Comparison of ENCODE assay signal across 10 mouse cellular contexts in the genomic region with DNA sequence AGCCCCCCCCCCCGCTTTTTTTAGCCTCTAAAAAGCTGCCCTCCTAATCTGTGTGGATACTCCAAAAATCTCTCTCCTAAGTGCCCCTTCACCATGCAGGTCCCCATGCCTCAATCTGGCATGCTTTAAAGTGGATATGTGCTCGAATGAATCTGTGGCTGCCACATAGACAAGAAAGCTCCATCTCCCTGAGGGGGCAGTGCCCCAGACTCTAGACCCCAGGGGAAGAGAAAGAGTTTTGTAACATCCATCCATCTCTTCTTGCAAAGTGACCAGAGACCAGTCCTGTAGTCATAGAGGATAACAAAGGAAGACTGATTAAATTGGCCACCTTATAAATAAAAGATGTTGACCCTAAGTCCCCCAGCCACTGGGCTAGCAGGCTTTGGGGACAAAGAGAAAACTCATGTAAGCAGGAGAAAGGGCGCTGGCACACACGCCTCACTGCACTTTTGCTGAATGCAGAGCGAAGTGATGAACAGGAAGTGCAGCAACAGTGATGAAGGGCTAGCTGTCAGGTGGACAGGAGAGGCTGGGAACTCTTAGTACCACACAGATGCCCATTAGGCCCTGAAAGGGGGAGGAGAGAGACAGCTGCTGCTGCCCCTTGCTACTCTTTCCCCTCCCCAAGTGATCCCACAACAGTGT. TPM values are rescaled to one million over a fixed set of nuclear protein-coding genes. Genes with fewer than 3 reads are reported as not detected.
DNase-seq lines count a peak whose midpoint lies in the region; ATAC-seq and TF ChIP-seq lines count a peak whose summit lies in the region.
"Had no signal": no experiment of that assay in that cellular context is flagged by ENCODE, and none has a peak within 500 bp of the region (broad histone marks: within the 10 kb centered on the region; RNA-seq: fewer than 3 reads in every experiment).

No protein-coding gene starts in this region.

- TF ChIP-seq CTCF in midbrain, postnatal 0 days (IDR thresholded peaks at IDR 0.05): no peak

- H3K36me3 ChIP-seq in embryonic facial prominence, embryonic 13.5 days: no peaks in the 10 kb centered on the region
- H3K36me3 ChIP-seq in hindbrain, embryonic 13.5 days: no peaks in the 10 kb centered on the region
- H3K36me3 ChIP-seq in midbrain, postnatal 0 days (ENCODE audit: insufficient read depth, low read length): no peaks in the 10 kb centered on the region
- H3K36me3 ChIP-seq: G1E had no signal

- H3K9ac ChIP-seq in embryonic facial prominence, embryonic 13.5 days: no peak overlapping the region
- peak overlapping the region; percentile 77 for H3K9ac ChIP-seq in hindbrain, embryonic 13.5 days
- H3K9ac ChIP-seq in midbrain, postnatal 0 days (replicated peaks; ENCODE audit: low read length, poor library complexity, severe bottlenecking): 0 out of 2 replicates have a peak overlapping the region, but pooled peaks have one; percentile 19

- 38% methylated on average over 5 of the region's 5 CpGs for WGBS in embryonic facial prominence, embryonic 13.5 days
- 14% methylated on average over 5 of the region's 5 CpGs for WGBS in hindbrain, embryonic 13.5 days
- 27% methylated on average over 5 of the region's 5 CpGs for WGBS in midbrain, postnatal 0 days

- no peak for ATAC-seq in embryonic facial prominence, embryonic 13.5 days (ENCODE audit: insufficient number of reproducible peaks, insufficient read depth, low FRiP score, low TSS enrichment, low read depth)
- ATAC-seq in hindbrain, embryonic 13.5 days (ENCODE audit: low FRiP score): peak; percentile 15
- ATAC-seq in midbrain, postnatal 0 days (ENCODE audit: low FRiP score): no peak

- H3K9me3 ChIP-seq in embryonic facial prominence, embryonic 13.5 days: no peaks in the 10 kb centered on the region
- H3K9me3 ChIP-seq in hindbrain, embryonic 13.5 days: no peaks in the 10 kb centered on the region
- no peaks in the 10 kb centered on the region for H3K9me3 ChIP-seq in midbrain, postnatal 0 days (ENCODE audit: low read length)
- H3K9me3 ChIP-seq: G1E had no signal

- peaks cover 87% of the 10 kb centered on the region for H3K27me3 ChIP-seq in embryonic facial prominence, embryonic 13.5 days
- H3K27me3 ChIP-seq in hindbrain, embryonic 13.5 days: peaks cover 54% of the 10 kb centered on the region
- H3K27me3 ChIP-seq in midbrain, postnatal 0 days (ENCODE audit: insufficient read depth, low read length): no peaks in the 10 kb centered on the region; the same call in none of the 2 replicates

- H3K27ac ChIP-seq in embryonic facial prominence, embryonic 13.5 days: no peak overlapping the region
- no peak overlapping the region for H3K27ac ChIP-seq in hindbrain, embryonic 13.5 days
- H3K27ac ChIP-seq in midbrain, postnatal 0 days (ENCODE audit: low read depth, low read length): no peak overlapping the region

- DNase-seq in heart, adult 11 months: peak; percentile 63
- DNase-seq in heart, postnatal 4 days: no peak
- peak; percentile 14 for DNase-seq in midbrain, postnatal 0 days (ENCODE audit: low spot score)
- DNase-seq in urinary bladder, postnatal 14 days (ENCODE audit: low spot score): no peak
- no peak for DNase-seq in lung, adult 18-20 months
- no peak for DNase-seq in kidney, postnatal 10 days
- DNase-seq: gastrocnemius, postnatal 14 days had no signal

- peak overlapping the region; percentile 63 for H3K4me2 ChIP-seq in embryonic facial prominence, embryonic 13.5 days
- peak overlapping the region; percentile 76 for H3K4me2 ChIP-seq in hindbrain, embryonic 13.5 days
- H3K4me2 ChIP-seq in midbrain, postnatal 0 days (ENCODE audit: low read depth, low read length, poor library complexity, severe bottlenecking): peak overlapping the region; percentile 69

- peak overlapping the region; percentile 34; the same call in 1 of the 2 replicates for H3K4me3 ChIP-seq in embryonic facial prominence, embryonic 13.5 days
- peak overlapping the region; percentile 40; the same call in 1 of the 2 replicates for H3K4me3 ChIP-seq in hindbrain, embryonic 13.5 days
- H3K4me3 ChIP-seq in midbrain, postnatal 0 days (ENCODE audit: low read depth, low read length): peak overlapping the region; percentile 33

- H3K4me1 ChIP-seq in embryonic facial prominence, embryonic 13.5 days: peaks cover 28% of the 10 kb centered on the region
- H3K4me1 ChIP-seq in hindbrain, embryonic 13.5 days (replicated peaks): peaks cover 30% of the 10 kb centered on the region
- H3K4me1 ChIP-seq in midbrain, postnatal 0 days (ENCODE audit: insufficient read depth, low read length): no peaks in the 10 kb centered on the region; the same call in 1 of the 2 replicates

RNA-seq across cellular contexts. Expression of a gene that starts 1.5 kb away (rescaled TPM):
- under 1 TPM in 1 of 2 experiments, not detected in 1; 0.11 TPM for total RNA-seq in heart, postnatal 4 days (2021)
- polyA plus RNA-seq in embryonic facial prominence, embryonic 13.5 days (2015; fragmentation: Nextera tagmentation; extraction: Ambion mirVana): 0.13 and 0.28 TPM in 2 replicates
- polyA plus RNA-seq in hindbrain, embryonic 13.5 days (2015; fragmentation: Nextera tagmentation; extraction: Ambion mirVana): 0.81 and 0.96 TPM in 2 replicates
- 1.6 and 1.8 TPM in 2 replicates for total RNA-seq in midbrain, postnatal 0 days (2014; rRNA removed)
- 1.5 TPM in 2 replicates for polyA plus RNA-seq in midbrain, postnatal 0 days (2015; fragmentation: Nextera tagmentation; extraction: Ambion mirVana)
- polyA plus RNA-seq: G1E had no signal

RNA-seq across cellular contexts. Expression of a gene that starts 13.3 kb away (rescaled TPM):
- 1 to 10 TPM; 5.8 to 7.2 TPM for total RNA-seq in heart, postnatal 4 days (2021)
- 9.0 TPM in 2 replicates for polyA plus RNA-seq in embryonic facial prominence, embryonic 13.5 days (2015; fragmentation: Nextera tagmentation; extraction: Ambion mirVana)
- 58.8 and 59.7 TPM in 2 replicates for polyA plus RNA-seq in hindbrain, embryonic 13.5 days (2015; fragmentation: Nextera tagmentation; extraction: Ambion mirVana)
- total RNA-seq in midbrain, postnatal 0 days (2014; rRNA removed): 12.0 and 18.5 TPM in 2 replicates
- 39.5 and 40.3 TPM in 2 replicates for polyA plus RNA-seq in midbrain, postnatal 0 days (2015; fragmentation: Nextera tagmentation; extraction: Ambion mirVana)
- polyA plus RNA-seq: G1E had no signal

RNA-seq across cellular contexts. Expression of a gene that starts 27.2 kb away (rescaled TPM):
- total RNA-seq in heart, postnatal 4 days (2021): 10 to 100 TPM; 17.7 to 18.1 TPM
- 2.3 TPM in 2 replicates for polyA plus RNA-seq in embryonic facial prominence, embryonic 13.5 days (2015; fragmentation: Nextera tagmentation; extraction: Ambion mirVana)
- 0.42 and 0.50 TPM in 2 replicates for polyA plus RNA-seq in hindbrain, embryonic 13.5 days (2015; fragmentation: Nextera tagmentation; extraction: Ambion mirVana)
- 0.42 and 0.60 TPM in 2 replicates for total RNA-seq in midbrain, postnatal 0 days (2014; rRNA removed)
- 0.12 and 0.25 TPM in 2 replicates for polyA plus RNA-seq in midbrain, postnatal 0 days (2015; fragmentation: Nextera tagmentation; extraction: Ambion mirVana)
- total RNA-seq: G1E had no signal
- polyA plus RNA-seq: G1E had no signal

RNA-seq across cellular contexts. Expression of a gene that starts 37.5 kb away (rescaled TPM):
- not detected for total RNA-seq in heart, postnatal 4 days (2021)
- polyA plus RNA-seq in embryonic facial prominence, embryonic 13.5 days (2015; fragmentation: Nextera tagmentation; extraction: Ambion mirVana): 2.3 and 3.5 TPM in 2 replicates
- polyA plus RNA-seq in hindbrain, embryonic 13.5 days (2015; fragmentation: Nextera tagmentation; extraction: Ambion mirVana): 1.7 and 1.8 TPM in 2 replicates
- total RNA-seq in midbrain, postnatal 0 days (2014; rRNA removed): 1.7 and 2.8 TPM in 2 replicates
- 1.7 and 2.2 TPM in 2 replicates for polyA plus RNA-seq in midbrain, postnatal 0 days (2015; fragmentation: Nextera tagmentation; extraction: Ambion mirVana)
- polyA plus RNA-seq: G1E had no signal

RNA-seq across cellular contexts. Expression of a gene that starts 43.3 kb away (rescaled TPM):
- 10 to 100 TPM; 60.8 to 62.6 TPM for total RNA-seq in heart, postnatal 4 days (2021)
- 64.4 and 68.9 TPM in 2 replicates for polyA plus RNA-seq in embryonic facial prominence, embryonic 13.5 days (2015; fragmentation: Nextera tagmentation; extraction: Ambion mirVana)
- polyA plus RNA-seq in hindbrain, embryonic 13.5 days (2015; fragmentation: Nextera tagmentation; extraction: Ambion mirVana): 58.8 and 62.2 TPM in 2 replicates
- total RNA-seq in midbrain, postnatal 0 days (2014; rRNA removed): 52.5 and 56.8 TPM in 2 replicates
- polyA plus RNA-seq in midbrain, postnatal 0 days (2015; fragmentation: Nextera tagmentation; extraction: Ambion mirVana): 56.1 and 58.7 TPM in 2 replicates

Comparison
In these comparisons a context has a peak if more than half of its experiments do, and no peak if none do; other contexts are left out.
1. DNase-seq: peak in heart, adult 11 months (single experiment) and midbrain, postnatal 0 days (single experiment); none in heart, postnatal 4 days (single experiment), urinary bladder, postnatal 14 days (single experiment), lung, adult 18-20 months (0 of 2) and kidney, postnatal 10 days (single experiment).
2. Peak in every context shown above with its lines, with median percentiles within 50 percentile points of each other: H3K4me2 ChIP-seq and H3K4me3 ChIP-seq.